Mouse (Mus musculus): ENCODE data around the gene Ssh1. TPM values are rescaled to one million over a fixed set of nuclear protein-coding genes. Genes with fewer than 3 reads are reported as not detected.
A peak's percentile ranks its signal among the peaks of the same experiment; 100 is the strongest.

Ssh1 gene
- total RNA-seq, 2 experiments from 2014 or later: 21.0 to 29.1 TPM

- DNase-seq (ENCODE audit: low spot score in 2 of 2): peak; percentile 53 to 62
- intact Hi-C loops (cut with DNase I): loop anchor here (5.0 to 10.0 kb wide), 2 partner anchors 36 to 53 kb away; no protein-coding TSS in a partner anchor
These were observed 85.7 kb downstream of the Ssh1 start for GRCm38 (mm10) chr5:113907786-113908567.

GRCm38 (mm10) chr5:113906958-113907735 is 86.5 kb downstream of the Ssh1 start:
- intact Hi-C loops (cut with DNase I): loop anchor here (5.0 to 10.0 kb wide), 2 partner anchors 35 to 52 kb away; no protein-coding TSS in a partner anchor
- DNase-seq (ENCODE audit: low spot score in 2 of 2): peak in 1 of 2 experiments; percentile 18

- intact Hi-C loops (cut with DNase I): loop anchor here (5.0 to 10.0 kb wide), 2 partner anchors 33 to 50 kb away; no protein-coding TSS in a partner anchor
- DNase-seq (ENCODE audit: low spot score in 2 of 2): no peak
These were observed 88.7 kb downstream of the Ssh1 start for GRCm38 (mm10) chr5:113904987-113905386.

GRCm38 (mm10) chr5:113902983-113903382 is 90.7 kb downstream of the Ssh1 start:
- intact Hi-C loops (cut with DNase I): loop anchor here (10.0 kb wide), 1 partner anchor 48 kb away; no protein-coding TSS in a partner anchor

GRCm38 (mm10) chr5:113902017-113902416 is 91.7 kb downstream of the Ssh1 start:
- intact Hi-C loops (cut with DNase I): loop anchor here (10.0 kb wide), 1 partner anchor 47 kb away; no protein-coding TSS in a partner anchor
- no peak for DNase-seq (ENCODE audit: low spot score in 2 of 2)

More at GRCm38 (mm10) chr5:113902983-113903382, 90.7 kb downstream of the Ssh1 start:
- DNase-seq (ENCODE audit: low spot score in 2 of 2): no peak

- peak; percentile 41 to 55 for DNase-seq (ENCODE audit: low spot score in 2 of 2)
These were observed 92.6 kb downstream of the Ssh1 start for GRCm38 (mm10) chr5:113901074-113901571.

GRCm38 (mm10) chr5:113899543-113899942 is 94.2 kb downstream of the Ssh1 start:
- no peak for DNase-seq (ENCODE audit: low spot score in 2 of 2)
- intact Hi-C loops (cut with DNase I): no loop called here

More at GRCm38 (mm10) chr5:113901074-113901571, 92.6 kb downstream of the Ssh1 start:
- intact Hi-C loops (cut with DNase I): loop anchor here (10.0 kb wide), 1 partner anchor 46 kb away; no protein-coding TSS in a partner anchor

- intact Hi-C loops (cut with DNase I): no loop called here
These were observed 101.7 kb downstream of the Ssh1 start for GRCm38 (mm10) chr5:113892005-113892404.

GRCm38 (mm10) chr5:113890874-113891273 is 102.8 kb downstream of the Ssh1 start:
- intact Hi-C loops (cut with DNase I): no loop called here
- DNase-seq (ENCODE audit: low spot score in 2 of 2): no peak

More at GRCm38 (mm10) chr5:113892005-113892404, 101.7 kb downstream of the Ssh1 start:
- no peak for DNase-seq (ENCODE audit: low spot score in 2 of 2)

GRCm38 (mm10) chr5:113889912-113890311 is 103.8 kb downstream of the Ssh1 start:
- no peak for DNase-seq (ENCODE audit: low spot score in 2 of 2)
- intact Hi-C loops (cut with DNase I): no loop called here

- no peak for DNase-seq (ENCODE audit: low spot score in 2 of 2)
- intact Hi-C loops (cut with DNase I): no loop called here
These were observed 104.3 kb downstream of the Ssh1 start for GRCm38 (mm10) chr5:113889181-113889906.

- intact Hi-C loops (cut with DNase I): no loop called here
- no peak for DNase-seq (ENCODE audit: low spot score in 2 of 2)
These were observed 105.4 kb downstream of the Ssh1 start for GRCm38 (mm10) chr5:113888186-113888795.

- no peak for DNase-seq (ENCODE audit: low spot score in 2 of 2)
- intact Hi-C loops (cut with DNase I): no loop called here
These were observed 106.6 kb downstream of the Ssh1 start for GRCm38 (mm10) chr5:113887132-113887531.

Other genes starting within 250 kb of the Ssh1 start
- 10 to 100 TPM; 34.3 to 45.9 TPM for gene Sart3, start 221.4 kb downstream of the Ssh1 start, total RNA-seq (2021)
- gene Iscu, start 221.1 kb downstream of the Ssh1 start, total RNA-seq (2021): 100 to 1,000 TPM; 121 to 134 TPM
- gene Tmem119, start 193.4 kb downstream of the Ssh1 start, total RNA-seq (2021): 10 to 100 TPM; 22.1 to 25.2 TPM
- gene Selplg, start 161.2 kb downstream of the Ssh1 start, total RNA-seq (2021): 10 to 100 TPM; 29.3 to 32.2 TPM
- gene Coro1c, start 85.1 kb downstream of the Ssh1 start, total RNA-seq (2021): 10 to 100 TPM; 73.7 to 87.8 TPM
- gene Dao, start 9.8 kb upstream of the Ssh1 start, total RNA-seq (2021): not detected
- gene Usp30, start 71.6 kb upstream of the Ssh1 start, total RNA-seq (2021): 10 to 100 TPM; 38.5 to 42.0 TPM
- 100 to 1,000 TPM; 179 to 201 TPM for gene Svop, start 97.7 kb upstream of the Ssh1 start, total RNA-seq (2021)
- gene Alkbh2, start 134.3 kb upstream of the Ssh1 start, total RNA-seq (2021): 1 to 10 TPM; 6.0 to 7.4 TPM
- 1 to 10 TPM; 3.3 to 5.3 TPM for gene Ung, start 136.5 kb upstream of the Ssh1 start, total RNA-seq (2021)
- 1 to 10 TPM; 3.9 to 6.9 TPM for gene Acacb, start 152.6 kb upstream of the Ssh1 start, total RNA-seq (2021)

All from left cerebral cortex, postnatal 36 days (tissue).